Mouse (Mus musculus) embryo, embryonic 11 days (tissue): ENCODE results near the gene Ptbp3.

Source experiments
- DNase-seq: peaks from one replicate; pipeline ENCODE4 v3.0.0-alpha.2; 2015

The Ptbp3 gene

DNA sequence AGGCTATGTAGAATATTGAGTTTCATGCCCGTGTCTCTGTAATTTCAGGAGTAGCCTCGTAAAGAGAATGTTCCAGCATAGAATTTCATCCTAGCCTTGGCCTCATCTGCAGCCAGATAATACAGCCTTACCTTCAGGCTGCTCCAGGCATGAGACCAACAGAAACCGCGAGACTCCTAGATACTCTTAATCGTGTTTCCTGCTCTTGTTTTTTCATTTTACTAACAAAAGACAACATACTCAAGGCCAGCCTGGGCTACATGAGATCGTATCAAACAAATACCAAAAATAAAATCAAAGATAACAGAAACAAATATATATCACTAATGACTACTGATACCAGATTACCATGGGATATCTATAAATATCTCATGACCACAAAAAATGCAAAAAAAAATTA lies 120.0 kb downstream of the Ptbp3 start:
- DNase-seq, result no peak

DNA sequence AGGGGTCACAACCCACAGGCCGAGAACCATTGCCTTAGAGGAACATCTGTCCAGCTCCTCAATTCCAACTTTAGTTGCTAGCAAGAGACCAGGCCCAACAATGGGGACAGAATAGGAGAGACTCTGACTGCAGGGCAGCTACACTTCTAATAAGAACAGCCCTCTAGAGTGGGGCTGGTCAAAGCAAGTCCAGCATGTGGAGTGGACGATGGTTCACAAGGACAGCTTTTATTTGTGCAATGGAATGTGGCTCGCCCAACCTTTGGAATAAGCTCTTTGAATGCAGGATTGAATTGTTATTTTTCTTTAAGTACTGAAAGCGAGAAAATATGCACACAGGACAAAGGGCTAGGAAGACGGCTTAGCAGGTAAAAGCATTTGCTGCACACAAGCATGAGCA lies 122.7 kb downstream of the Ptbp3 start:
- DNase-seq, result no peak

DNA sequence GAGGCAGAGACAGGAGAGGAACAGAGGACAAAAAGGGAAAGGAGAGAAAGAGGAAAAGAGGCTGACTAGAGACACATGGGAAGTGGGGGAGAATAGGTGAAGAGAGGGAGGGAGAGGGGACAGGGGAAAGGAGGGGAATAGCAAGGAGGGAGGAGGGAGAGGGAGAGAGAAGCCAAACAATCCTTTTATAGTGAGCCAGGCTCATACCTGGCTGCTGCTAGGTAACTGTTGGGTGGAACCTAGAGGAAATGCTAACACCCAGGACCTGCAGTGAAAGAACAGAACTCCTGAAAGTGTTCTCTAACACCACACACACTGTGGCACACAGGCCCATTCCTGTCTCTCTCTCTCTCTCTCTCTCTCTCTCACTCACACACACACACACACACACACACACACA lies 126.4 kb downstream of the Ptbp3 start:
- no peak for DNase-seq

- no peak for DNase-seq
Measured at GRCm38 (mm10) chr4:59422025-59422783, 127.0 kb downstream of the Ptbp3 start.
